Mouse (Mus musculus): ENCODE data around the gene Txndc11. TPM values are rescaled to one million over a fixed set of nuclear protein-coding genes. Genes with fewer than 3 reads are reported as not detected.

Gene Txndc11
- polyA plus RNA-seq, 1 experiment from 2014 or later: 42.4 TPM

DNA sequence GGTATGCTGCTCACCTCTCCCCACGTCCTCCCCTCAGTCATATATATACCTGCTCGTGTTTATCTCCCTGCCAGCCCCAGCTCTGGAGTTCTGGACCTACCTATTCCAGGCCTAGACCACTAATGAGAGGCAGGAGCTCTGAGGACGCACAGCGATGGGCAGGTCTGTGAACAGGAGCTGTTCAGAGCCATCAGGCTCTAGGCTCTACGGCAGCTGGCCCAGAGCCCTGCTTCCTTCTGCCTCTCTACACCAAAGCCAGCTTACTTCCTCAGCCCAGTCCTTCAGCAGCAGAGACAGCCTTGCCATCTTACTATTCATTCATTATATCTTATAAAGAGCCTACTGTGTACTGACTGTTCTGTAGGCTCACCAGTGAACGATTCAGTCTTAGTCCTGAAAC is 69.7 kb downstream of the Txndc11 start:
- ATAC-seq (ENCODE audit: low read depth) (no peak), DNase-seq (ENCODE audit: low spot score) (no peak)
- Histone ChIP-seq H3K4me1 (ENCODE audit: control insufficient read depth, insufficient read depth, low read length) (peaks cover 35% of the 10 kb centered on the region), H3K27me3 (replicated peaks; ENCODE audit: control insufficient read depth, insufficient read depth, low read length) (no peaks in the 10 kb centered on the region), H3K4me2 (ENCODE audit: low read depth, low read length) (no peak overlapping the region), H3K4me3 (ENCODE audit: low read depth, low read length) (no peak overlapping the region), H3K27ac (replicated peaks; ENCODE audit: low read depth, low read length) (no peak overlapping the region), H3K9me3 (ENCODE audit: control insufficient read depth, low read length) (no peaks in the 10 kb centered on the region), H3K9ac (ENCODE audit: low read depth, low read length) (no peak overlapping the region), H3K36me3 (ENCODE audit: control insufficient read depth, insufficient read depth, low read length) (no peaks in the 10 kb centered on the region)
- 82% methylated on average over 6 of the region's 6 CpGs for WGBS

DNA sequence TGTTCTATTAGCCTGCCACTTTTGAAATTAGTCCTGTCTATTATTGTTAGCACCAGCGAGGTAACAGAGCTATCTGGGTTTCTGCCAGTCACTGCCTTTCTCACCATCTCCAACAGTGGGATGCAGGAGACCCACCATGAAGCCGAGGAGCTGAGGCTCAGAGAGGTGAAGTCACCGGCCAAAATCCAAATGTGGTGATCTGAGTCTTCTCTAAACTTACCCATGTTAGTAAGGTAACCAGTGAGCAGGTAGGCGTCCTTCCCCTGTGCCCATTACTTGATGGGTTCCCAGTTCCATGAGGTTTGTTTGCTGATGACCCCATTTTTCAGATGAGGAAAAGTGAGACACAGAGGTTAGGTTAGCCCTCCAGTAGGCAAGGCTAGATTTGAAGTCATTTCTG is 70.1 kb downstream of the Txndc11 start:
- no peaks in the 10 kb centered on the region for H3K27me3 ChIP-seq (replicated peaks; ENCODE audit: control insufficient read depth, insufficient read depth, low read length)
- H3K4me1 ChIP-seq (ENCODE audit: control insufficient read depth, insufficient read depth, low read length): peaks cover 31% of the 10 kb centered on the region
- ATAC-seq (ENCODE audit: low read depth): no peak

DNA sequence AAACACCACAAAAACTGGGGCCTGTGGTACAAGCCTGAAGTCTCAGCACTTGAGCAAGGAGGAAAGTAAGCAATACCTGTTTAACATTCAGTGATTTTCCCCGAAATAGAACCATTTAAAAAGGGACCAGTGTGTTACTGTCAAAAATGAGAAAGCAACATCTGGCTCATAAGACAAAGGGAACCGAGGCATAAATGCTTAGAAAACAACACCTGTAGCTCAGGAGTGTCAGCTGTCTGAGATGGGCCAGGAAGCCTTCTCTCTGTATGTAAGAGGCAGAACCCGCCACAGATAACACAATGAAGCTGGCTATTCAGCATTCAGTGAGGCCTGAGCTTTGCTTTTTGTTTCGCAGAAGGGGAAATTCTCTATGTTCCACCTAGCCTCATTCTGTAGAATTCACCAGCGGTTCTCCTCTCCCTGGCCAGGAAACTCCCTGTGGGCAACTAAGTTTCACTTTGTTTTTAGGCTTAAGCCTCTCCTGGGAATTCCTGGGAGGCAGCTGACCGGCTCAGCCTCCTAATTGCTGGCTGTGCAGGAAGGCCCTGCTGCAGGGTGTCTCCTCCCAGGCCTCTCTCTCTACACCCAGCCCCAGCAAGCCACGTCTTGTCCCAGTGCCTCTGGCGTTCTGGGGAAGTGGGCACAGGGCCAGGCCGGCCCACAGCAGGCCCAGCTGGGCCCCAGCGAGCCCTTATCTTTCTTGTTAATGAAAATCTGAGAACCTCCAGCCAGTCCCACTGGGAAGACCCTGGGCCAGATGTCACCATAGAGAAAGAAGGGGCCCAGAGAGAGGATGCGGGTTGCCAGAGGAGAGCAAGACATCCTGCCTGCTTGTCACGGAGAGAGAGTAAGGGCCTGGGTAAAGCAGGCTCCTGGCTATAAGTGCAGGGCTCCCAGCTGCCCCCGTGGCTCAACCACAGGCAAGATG is 71.4 kb downstream of the Txndc11 start:
- Histone ChIP-seq H3K4me2 (ENCODE audit: low read depth, low read length) (no peak overlapping the region), H3K27me3 (replicated peaks; ENCODE audit: control insufficient read depth, insufficient read depth, low read length) (no peaks in the 10 kb centered on the region), H3K27ac (replicated peaks; ENCODE audit: low read depth, low read length) (peak overlapping the region; percentile 73), H3K9me3 (ENCODE audit: control insufficient read depth, low read length) (no peaks in the 10 kb centered on the region), H3K4me3 (ENCODE audit: low read depth, low read length) (no peak overlapping the region), H3K9ac (ENCODE audit: low read depth, low read length) (peak overlapping the region; percentile 36), H3K36me3 (ENCODE audit: control insufficient read depth, insufficient read depth, low read length) (no peaks in the 10 kb centered on the region), H3K4me1 (ENCODE audit: control insufficient read depth, insufficient read depth, low read length) (peaks cover 21% of the 10 kb centered on the region)
- DNase-seq (ENCODE audit: low spot score) (peak; percentile 87), ATAC-seq (ENCODE audit: low read depth) (peak; percentile 30)
- whole genome bisulfite sequencing: 18% methylated on average over 13 of the region's 13 CpGs

More for the DNA sequence above, 70.1 kb downstream of the Txndc11 start:
- no peaks in the 10 kb centered on the region for H3K36me3 ChIP-seq (ENCODE audit: control insufficient read depth, insufficient read depth, low read length)
- WGBS: 91% methylated on average over 4 of the region's 4 CpGs
- no peak overlapping the region for H3K9ac ChIP-seq (ENCODE audit: low read depth, low read length)
- H3K4me2 ChIP-seq (ENCODE audit: low read depth, low read length): no peak overlapping the region
- DNase-seq (ENCODE audit: low spot score): no peak
- no peak overlapping the region for H3K27ac ChIP-seq (replicated peaks; ENCODE audit: low read depth, low read length)
- H3K4me3 ChIP-seq (ENCODE audit: low read depth, low read length): no peak overlapping the region
- H3K9me3 ChIP-seq (ENCODE audit: control insufficient read depth, low read length): no peaks in the 10 kb centered on the region

DNA sequence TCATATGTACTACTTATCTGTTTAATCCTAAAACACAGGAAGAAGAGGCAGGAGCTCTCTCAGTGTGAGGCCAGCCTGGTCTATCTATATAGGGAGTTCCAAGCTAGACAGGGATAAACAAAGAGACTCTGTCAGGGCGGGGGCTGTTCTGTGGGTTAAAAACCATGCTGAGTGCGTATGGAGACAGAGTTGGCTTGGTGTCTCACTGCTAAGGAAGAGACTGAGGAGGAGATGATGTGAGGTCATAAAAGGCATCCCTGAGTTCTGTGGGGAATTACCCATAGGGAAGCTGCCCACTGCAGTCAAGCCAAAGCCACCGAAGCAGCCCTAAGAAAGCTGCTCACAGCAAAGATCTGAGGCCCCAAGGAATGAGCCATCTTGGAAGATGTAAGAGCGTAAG is 73.8 kb downstream of the Txndc11 start, which contains the start of gene Snn:
Gene Snn, plus strand, starts transcription at position 301 of the 400 bp plus-strand sequence.
- WGBS: 84% methylated on average over 4 of the region's 4 CpGs
- DNase-seq (ENCODE audit: low spot score): no peak
- H3K9me3 ChIP-seq (ENCODE audit: control insufficient read depth, low read length): no peaks in the 10 kb centered on the region
- H3K36me3 ChIP-seq (ENCODE audit: control insufficient read depth, insufficient read depth, low read length): no peaks in the 10 kb centered on the region
- no peak within 1 kb of the TSS for H3K4me2 ChIP-seq (ENCODE audit: low read depth, low read length)
- ATAC-seq (ENCODE audit: low read depth): no peak
- no peak within 1 kb of the TSS for H3K27ac ChIP-seq (replicated peaks; ENCODE audit: low read depth, low read length)
- H3K4me3 ChIP-seq (ENCODE audit: low read depth, low read length): no peak within 1 kb of the TSS
- peaks cover 12% of the 10 kb centered on the region; the same call in 1 of the 2 replicates for H3K4me1 ChIP-seq (ENCODE audit: control insufficient read depth, insufficient read depth, low read length)
- no peaks in the 10 kb centered on the region for H3K27me3 ChIP-seq (replicated peaks; ENCODE audit: control insufficient read depth, insufficient read depth, low read length)
- no peak within 1 kb of the TSS for H3K9ac ChIP-seq (ENCODE audit: low read depth, low read length)

DNA sequence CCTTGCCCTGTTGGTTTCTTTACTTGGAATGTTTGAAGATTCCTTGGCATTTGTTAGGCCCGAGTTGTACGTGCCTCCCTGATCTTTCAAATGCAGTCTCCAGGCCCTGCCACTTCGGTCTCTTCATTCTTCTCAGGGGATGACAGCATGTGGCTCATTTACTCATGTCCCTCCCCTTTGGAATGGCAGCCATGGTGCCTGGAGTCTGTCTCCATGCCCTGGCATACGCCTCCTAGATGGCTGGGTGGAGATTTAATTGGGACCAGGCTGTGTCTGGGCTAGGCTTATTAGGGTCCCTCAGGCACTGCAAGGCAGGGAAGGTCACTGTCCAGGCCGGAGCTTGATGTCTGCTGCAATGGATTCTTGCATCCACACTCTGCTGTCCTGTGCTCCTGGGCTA is 78.5 kb downstream of the Txndc11 start:
- Histone ChIP-seq H3K4me3 (ENCODE audit: low read depth, low read length) (no peak overlapping the region), H3K27ac (replicated peaks; ENCODE audit: low read depth, low read length) (no peak overlapping the region), H3K9ac (ENCODE audit: low read depth, low read length) (no peak overlapping the region), H3K4me1 (ENCODE audit: control insufficient read depth, insufficient read depth, low read length) (no peaks in the 10 kb centered on the region), H3K27me3 (replicated peaks; ENCODE audit: control insufficient read depth, insufficient read depth, low read length) (no peaks in the 10 kb centered on the region), H3K4me2 (ENCODE audit: low read depth, low read length) (no peak overlapping the region), H3K9me3 (ENCODE audit: control insufficient read depth, low read length) (no peaks in the 10 kb centered on the region), H3K36me3 (ENCODE audit: control insufficient read depth, insufficient read depth, low read length) (no peaks in the 10 kb centered on the region)
- 50% methylated on average over 5 of the region's 5 CpGs for WGBS
- ATAC-seq (ENCODE audit: low read depth) (peak; percentile 23; the same call in 1 of the 2 replicates), DNase-seq (ENCODE audit: low spot score) (no peak)

DNA sequence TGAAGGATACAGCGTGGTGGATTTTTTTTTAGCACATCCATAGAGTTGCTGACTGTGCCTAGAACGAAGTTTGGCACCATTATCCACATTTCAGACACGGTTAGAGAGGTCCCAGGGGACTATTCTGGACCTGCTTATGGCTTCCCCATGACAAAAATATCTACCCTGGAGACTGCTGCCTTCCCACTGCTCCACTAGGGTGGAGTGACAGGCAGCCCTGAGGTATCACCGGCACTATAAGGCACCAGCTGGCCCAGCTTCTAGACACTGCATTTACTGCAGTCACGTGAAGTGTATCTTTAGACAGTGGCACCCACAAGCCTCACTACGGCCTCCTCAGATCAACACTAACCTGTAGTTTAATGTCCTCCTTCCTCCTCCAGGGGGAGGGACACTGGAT is 79.6 kb downstream of the Txndc11 start:
- no peak for ATAC-seq (ENCODE audit: low read depth)
- DNase-seq (ENCODE audit: low spot score): no peak
- Histone ChIP-seq H3K4me2 (ENCODE audit: low read depth, low read length) (no peak overlapping the region), H3K4me3 (ENCODE audit: low read depth, low read length) (no peak overlapping the region), H3K36me3 (ENCODE audit: control insufficient read depth, insufficient read depth, low read length) (no peaks in the 10 kb centered on the region), H3K9me3 (ENCODE audit: control insufficient read depth, low read length) (no peaks in the 10 kb centered on the region), H3K27me3 (replicated peaks; ENCODE audit: control insufficient read depth, insufficient read depth, low read length) (no peaks in the 10 kb centered on the region), H3K9ac (ENCODE audit: low read depth, low read length) (no peak overlapping the region), H3K27ac (replicated peaks; ENCODE audit: low read depth, low read length) (no peak overlapping the region), H3K4me1 (ENCODE audit: control insufficient read depth, insufficient read depth, low read length) (no peaks in the 10 kb centered on the region)
- 87% methylated on average over 6 of the region's 6 CpGs for WGBS

DNA sequence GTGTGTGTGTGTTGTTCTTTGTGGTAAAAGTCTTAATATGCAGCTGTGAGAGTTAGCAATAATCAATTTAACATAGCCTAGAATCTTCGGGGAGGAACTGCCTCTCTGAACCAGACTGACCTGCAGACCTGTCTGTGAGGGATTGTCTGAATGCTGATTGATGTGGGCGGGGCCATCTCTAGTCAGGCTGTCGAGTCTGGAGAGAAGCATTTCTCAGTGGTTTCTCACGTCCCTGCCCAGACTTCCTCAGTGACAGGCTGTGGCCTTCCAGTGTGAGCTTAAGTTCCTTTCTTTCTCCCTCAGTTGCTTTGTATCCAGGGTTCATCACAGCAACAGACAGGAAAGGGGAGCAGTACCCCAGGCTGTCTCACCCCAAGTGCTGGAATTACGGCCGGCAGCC is 80.0 kb downstream of the Txndc11 start:
- no peak for DNase-seq (ENCODE audit: low spot score)
- Histone ChIP-seq H3K4me2 (ENCODE audit: low read depth, low read length) (no peak overlapping the region), H3K27ac (replicated peaks; ENCODE audit: low read depth, low read length) (no peak overlapping the region), H3K4me3 (ENCODE audit: low read depth, low read length) (no peak overlapping the region), H3K9me3 (ENCODE audit: control insufficient read depth, low read length) (no peaks in the 10 kb centered on the region), H3K4me1 (ENCODE audit: control insufficient read depth, insufficient read depth, low read length) (no peaks in the 10 kb centered on the region), H3K36me3 (ENCODE audit: control insufficient read depth, insufficient read depth, low read length) (no peaks in the 10 kb centered on the region), H3K9ac (ENCODE audit: low read depth, low read length) (no peak overlapping the region), H3K27me3 (replicated peaks; ENCODE audit: control insufficient read depth, insufficient read depth, low read length) (no peaks in the 10 kb centered on the region)
- ATAC-seq (ENCODE audit: low read depth): no peak
- WGBS: 71% methylated on average over 6 of the region's 6 CpGs

DNA sequence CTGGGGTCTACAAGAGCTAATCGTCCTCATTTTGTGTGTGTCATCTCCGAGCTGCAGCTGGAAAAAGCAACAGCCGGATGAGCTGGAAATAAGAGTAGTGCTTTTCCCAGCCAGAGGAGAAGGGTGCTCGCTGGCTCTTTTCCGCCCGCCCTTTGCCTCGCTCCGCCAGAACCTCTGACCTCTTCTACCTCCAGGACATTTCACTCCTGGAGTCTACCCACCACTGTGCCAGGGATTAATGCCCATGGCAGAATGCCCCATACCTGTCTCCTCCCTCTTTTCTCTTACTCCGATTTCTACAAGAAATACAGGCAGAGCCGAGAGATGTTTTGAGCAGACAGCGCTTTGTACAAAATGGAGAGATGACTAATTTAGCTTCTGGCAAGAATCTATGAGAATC is 83.3 kb downstream of the Txndc11 start:
- Histone ChIP-seq H3K4me1 (ENCODE audit: control insufficient read depth, insufficient read depth, low read length) (no peaks in the 10 kb centered on the region), H3K9me3 (ENCODE audit: control insufficient read depth, low read length) (no peaks in the 10 kb centered on the region), H3K4me3 (ENCODE audit: low read depth, low read length) (no peak overlapping the region), H3K27ac (replicated peaks; ENCODE audit: low read depth, low read length) (no peak overlapping the region), H3K4me2 (ENCODE audit: low read depth, low read length) (no peak overlapping the region), H3K27me3 (replicated peaks; ENCODE audit: control insufficient read depth, insufficient read depth, low read length) (no peaks in the 10 kb centered on the region), H3K36me3 (ENCODE audit: control insufficient read depth, insufficient read depth, low read length) (no peaks in the 10 kb centered on the region), H3K9ac (ENCODE audit: low read depth, low read length) (no peak overlapping the region)
- ATAC-seq (ENCODE audit: low read depth) (no peak), DNase-seq (ENCODE audit: low spot score) (no peak)
- WGBS: 90% methylated on average over 11 of the region's 11 CpGs

DNA sequence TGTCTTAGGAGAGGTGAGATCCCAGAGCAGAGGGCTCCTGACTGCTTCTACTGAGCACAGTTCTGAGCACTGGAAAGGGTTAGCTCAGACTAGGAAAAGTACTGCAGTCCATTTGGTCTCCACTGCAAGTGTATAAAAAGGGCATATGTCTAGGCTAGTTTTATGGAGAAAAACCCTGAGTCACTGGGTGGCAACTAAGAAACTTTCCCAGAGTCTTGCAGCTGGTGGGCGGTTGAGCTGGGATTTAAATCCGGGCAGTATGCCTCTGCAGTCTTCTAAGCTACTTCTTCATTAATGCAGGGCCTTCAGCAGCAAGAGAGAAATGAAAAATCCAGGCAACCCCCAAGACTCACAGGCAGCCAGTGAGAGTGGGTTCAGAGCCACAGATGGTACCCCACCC is 84.2 kb downstream of the Txndc11 start:
- Histone ChIP-seq H3K36me3 (ENCODE audit: control insufficient read depth, insufficient read depth, low read length) (no peaks in the 10 kb centered on the region), H3K9me3 (ENCODE audit: control insufficient read depth, low read length) (no peaks in the 10 kb centered on the region), H3K27ac (replicated peaks; ENCODE audit: low read depth, low read length) (no peak overlapping the region), H3K27me3 (replicated peaks; ENCODE audit: control insufficient read depth, insufficient read depth, low read length) (no peaks in the 10 kb centered on the region), H3K4me3 (ENCODE audit: low read depth, low read length) (no peak overlapping the region), H3K4me2 (ENCODE audit: low read depth, low read length) (no peak overlapping the region), H3K4me1 (ENCODE audit: control insufficient read depth, insufficient read depth, low read length) (no peaks in the 10 kb centered on the region), H3K9ac (ENCODE audit: low read depth, low read length) (no peak overlapping the region)
- DNase-seq (ENCODE audit: low spot score) (no peak), ATAC-seq (ENCODE audit: low read depth) (no peak)
- 88% methylated on average over 2 of the region's 2 CpGs for WGBS
